Mouse (Mus musculus) hindbrain, embryonic 16.5 days (tissue): ENCODE results near the gene Gm45785. TPM values are rescaled to one million over a fixed set of nuclear protein-coding genes. Genes with fewer than 3 reads are reported as not detected.
"Not testable (repeated sequence)": the region's sequence is repeated elsewhere in the genome, so short reads cannot be mapped to it uniquely, and the experiment has no call there.

Experiments
- ATAC-seq: fragments of 200-750 bp; cut with Nextera tagmentation; 2 replicates; pipeline ENCODE4 v1.8.0; 2017; ENCODE audit warnings: moderate TSS enrichment, moderate library complexity
- H3K27ac ChIP-seq: fragments of 300-500 bp; sonication (generic); 2 replicates; pipeline ENCODE4 v1.5.1; 2014; ENCODE audit warnings: low read depth, mild to moderate bottlenecking, control low read depth, low read length, moderate library complexity
- H3K27me3 ChIP-seq: fragments of 300-500 bp; sonication (generic); replicated peaks from 2 replicates; pipeline ENCODE4 v1.6.1; 2014; ENCODE audit warnings: low read length; ENCODE audit not compliant: control insufficient read depth, insufficient read depth
- H3K36me3 ChIP-seq: fragments of 300-500 bp; sonication (generic); 2 replicates; pipeline ENCODE4 v1.6.1; 2014; ENCODE audit warnings: mild to moderate bottlenecking, low read length, moderate library complexity, mixed read lengths; ENCODE audit not compliant: control insufficient read depth, insufficient read depth
- H3K4me1 ChIP-seq: fragments of 300-500 bp; sonication (generic); 2 replicates; pipeline ENCODE4 v1.6.1; 2014; ENCODE audit warnings: low read depth, low read length; ENCODE audit not compliant: control insufficient read depth, insufficient read depth
- H3K4me2 ChIP-seq: fragments of 300-500 bp; sonication (generic); 2 replicates; pipeline ENCODE4 v1.6.1; 2014; ENCODE audit warnings: mild to moderate bottlenecking, low read length, control low read depth, moderate library complexity
- H3K4me3 ChIP-seq: fragments of 300-500 bp; sonication (generic); 2 replicates; pipeline ENCODE4 v1.5.1; 2014; ENCODE audit warnings: mild to moderate bottlenecking, low read length, control low read depth, moderate library complexity
- H3K9ac ChIP-seq: fragments of 300-500 bp; sonication (generic); 2 replicates; pipeline ENCODE4 v1.6.1; 2014; ENCODE audit warnings: low read depth, mild to moderate bottlenecking, control low read depth, low read length, moderate library complexity
- H3K9me3 ChIP-seq: fragments of 300-500 bp; sonication (generic); 2 replicates; pipeline ENCODE4 v1.6.1; 2014; ENCODE audit warnings: mild to moderate bottlenecking, low read length, moderate library complexity; ENCODE audit not compliant: control insufficient read depth
- WGBS: fragments of 180-500 bp; shearing (Covaris S2); extraction: QIAGEN DNeasy Blood & Tissue Kit; methylation state at CpG from one replicate; pipeline ENCODE4 v1.1.7; 2014; 5-methylcytosine and 5-hydroxymethylcytosine counted together
- polyA plus RNA-seq: library from polyadenylated mRNA; unstranded; fragments of >200 nt; fragmentation: Nextera tagmentation; extraction: Ambion mirVana; gene quantifications from 2 replicates; pipeline ENCODE4 v1.2.1, GENCODE M21; 2015

The Gm45785 gene
- polyA plus RNA-seq, 1 experiment from 2014 or later: not detected

- peaks cover 52% of the 10 kb centered on the region for H3K36me3 ChIP-seq
- not testable (repeated sequence) for H3K4me3 ChIP-seq, H3K9me3 ChIP-seq, H3K4me1 ChIP-seq, H3K27ac ChIP-seq, H3K4me2 ChIP-seq, H3K27me3 ChIP-seq, H3K9ac ChIP-seq, ATAC-seq
- 97% methylated on average over 16 of the region's 16 CpGs for WGBS
These were observed 34.5 kb upstream of the Gm45785 start for GRCm38 (mm10) chr7:140890636-140891035.

GRCm38 (mm10) chr7:140882469-140882803, 26.3 kb upstream of the Gm45785 start:
- H3K36me3 ChIP-seq: peaks cover 10% of the 10 kb centered on the region
- peak overlapping the region; percentile 99 for H3K4me3 ChIP-seq
- ATAC-seq: peak; percentile 74; the same call in 1 of the 2 replicates
- under 1% methylated on average over 12 of the region's 12 CpGs for WGBS
- H3K4me2 ChIP-seq: peak overlapping the region; percentile 79
- no peaks in the 10 kb centered on the region for H3K27me3 ChIP-seq
- peak overlapping the region; percentile 93 for H3K9ac ChIP-seq
- peak overlapping the region; percentile 74 for H3K27ac ChIP-seq
- peaks cover 13% of the 10 kb centered on the region for H3K4me1 ChIP-seq
- no peaks in the 10 kb centered on the region for H3K9me3 ChIP-seq

DNA sequence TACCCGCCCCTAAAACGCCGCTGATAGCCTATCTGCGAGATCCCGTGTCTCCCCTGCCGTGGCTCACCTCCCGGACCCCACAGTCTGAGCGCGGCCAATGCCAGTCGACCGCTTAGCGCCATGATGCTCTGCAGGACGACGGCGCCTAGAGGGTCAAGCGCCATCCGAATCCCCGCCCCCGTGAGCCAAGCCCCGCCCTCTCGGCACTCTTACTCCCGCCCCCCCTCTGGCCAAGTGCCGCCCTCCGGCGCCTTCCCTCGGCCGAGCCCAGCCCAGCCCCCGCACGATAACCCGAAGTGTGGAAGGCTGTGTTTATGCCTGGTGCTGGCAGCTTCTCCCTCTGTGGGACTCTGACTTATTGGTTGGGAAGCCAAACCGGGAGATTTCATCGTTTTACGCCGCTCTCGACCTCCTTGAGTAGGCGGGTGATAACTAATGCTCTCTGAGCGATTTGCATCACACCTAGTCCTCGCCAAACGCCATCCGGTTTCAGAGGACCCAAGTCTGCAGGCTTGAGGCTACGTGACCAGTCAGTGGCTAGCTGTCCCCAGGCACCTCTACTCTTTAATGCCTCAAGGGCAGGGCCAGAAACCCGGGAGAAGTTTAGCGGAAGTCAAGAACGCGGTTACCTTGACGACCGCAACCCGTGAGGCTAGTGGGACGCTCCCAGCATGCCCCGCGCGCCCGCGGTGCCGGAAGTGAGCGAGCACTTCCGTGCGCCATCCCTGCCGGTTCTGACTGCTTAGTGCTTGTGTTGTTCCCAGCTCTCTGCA, 25.8 kb upstream of the Gm45785 start, which contains the start of the genes Psmd13 and Sirt3:
Gene Psmd13 (plus strand): TSS at position 273 of the 773 bp plus-strand sequence.
Gene Sirt3 (minus strand): TSS at position 614 of the 773 bp plus-strand sequence.
- H3K27ac ChIP-seq: peak within 1 kb of the TSS; percentile 74
- H3K27me3 ChIP-seq: no peaks in the 10 kb centered on the region
- H3K4me3 ChIP-seq: peak within 1 kb of the TSS; percentile 99
- peak; percentile 96 for ATAC-seq
- H3K9ac ChIP-seq: peak within 1 kb of the TSS; percentile 93
- H3K36me3 ChIP-seq: peaks cover 8% of the 10 kb centered on the region; the same call in 1 of the 2 replicates
- peak within 1 kb of the TSS; percentile 79 for H3K4me2 ChIP-seq
- H3K9me3 ChIP-seq: no peaks in the 10 kb centered on the region
- under 1% methylated on average over 54 of the region's 59 CpGs for WGBS
- H3K4me1 ChIP-seq: peaks cover 13% of the 10 kb centered on the region

GRCm38 (mm10) chr7:140880865-140881515, 24.9 kb upstream of the Gm45785 start:
- no peaks in the 10 kb centered on the region for H3K27me3 ChIP-seq
- no peaks in the 10 kb centered on the region for H3K9me3 ChIP-seq
- H3K4me2 ChIP-seq: peak overlapping the region; percentile 79
- no peak for ATAC-seq
- peak overlapping the region; percentile 99 for H3K4me3 ChIP-seq
- H3K36me3 ChIP-seq: peaks cover 7% of the 10 kb centered on the region; the same call in 1 of the 2 replicates
- peak overlapping the region; percentile 74 for H3K27ac ChIP-seq
- peak overlapping the region; percentile 93 for H3K9ac ChIP-seq
- peaks cover 13% of the 10 kb centered on the region for H3K4me1 ChIP-seq
- 22% methylated on average over 8 of the region's 8 CpGs for WGBS

DNA sequence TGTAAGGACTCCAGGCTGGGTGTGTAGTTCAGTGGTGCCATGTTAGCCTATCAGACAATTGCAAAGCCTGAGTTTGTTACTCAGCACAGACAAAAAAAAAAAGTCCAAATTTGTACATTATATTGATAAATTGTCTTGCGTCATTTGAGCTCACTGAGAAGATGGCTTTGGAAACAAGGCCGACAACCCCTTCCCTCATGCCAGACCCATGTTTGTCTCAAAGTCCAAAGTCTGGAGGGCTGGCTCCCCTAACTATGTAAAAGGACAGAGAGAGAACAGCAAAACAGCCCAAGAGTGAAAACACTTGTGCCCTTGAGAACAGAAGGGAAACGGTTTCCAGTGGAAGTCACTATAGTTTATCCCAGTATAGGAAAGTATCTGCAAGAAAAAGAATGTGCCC, 24.3 kb upstream of the Gm45785 start:
- H3K27ac ChIP-seq: no peak overlapping the region
- no peaks in the 10 kb centered on the region for H3K9me3 ChIP-seq
- H3K9ac ChIP-seq: no peak overlapping the region
- peaks cover 8% of the 10 kb centered on the region; the same call in 1 of the 2 replicates for H3K36me3 ChIP-seq
- no peak overlapping the region for H3K4me3 ChIP-seq
- H3K4me1 ChIP-seq: peaks cover 13% of the 10 kb centered on the region
- no peak for ATAC-seq
- 91% methylated on average over 3 of the region's 3 CpGs for WGBS
- no peaks in the 10 kb centered on the region for H3K27me3 ChIP-seq
- H3K4me2 ChIP-seq: no peak overlapping the region; the same call in 1 of the 2 replicates

- H3K9me3 ChIP-seq: no peaks in the 10 kb centered on the region
- ATAC-seq: no peak
- H3K4me1 ChIP-seq: peaks cover 13% of the 10 kb centered on the region
- no peak overlapping the region for H3K9ac ChIP-seq
- H3K36me3 ChIP-seq: peaks cover 11% of the 10 kb centered on the region; the same call in 1 of the 2 replicates
- no peak overlapping the region for H3K4me3 ChIP-seq
- no peak overlapping the region for H3K4me2 ChIP-seq
- H3K27me3 ChIP-seq: no peaks in the 10 kb centered on the region
- 95% methylated on average over 7 of the region's 7 CpGs for WGBS
- H3K27ac ChIP-seq: no peak overlapping the region
These were observed 23.2 kb upstream of the Gm45785 start for GRCm38 (mm10) chr7:140879355-140879754.

GRCm38 (mm10) chr7:140877364-140877763, 21.2 kb upstream of the Gm45785 start:
- Histone ChIP-seq H3K9ac (no peak overlapping the region), H3K4me2 (no peak overlapping the region), H3K27ac (no peak overlapping the region), H3K36me3 (peaks cover 11% of the 10 kb centered on the region; the same call in 1 of the 2 replicates), H3K27me3 (no peaks in the 10 kb centered on the region), H3K4me1 (peaks cover 3% of the 10 kb centered on the region), H3K4me3 (no peak overlapping the region), H3K9me3 (no peaks in the 10 kb centered on the region)
- 93% methylated on average over 6 of the region's 6 CpGs for WGBS
- no peak for ATAC-seq

DNA sequence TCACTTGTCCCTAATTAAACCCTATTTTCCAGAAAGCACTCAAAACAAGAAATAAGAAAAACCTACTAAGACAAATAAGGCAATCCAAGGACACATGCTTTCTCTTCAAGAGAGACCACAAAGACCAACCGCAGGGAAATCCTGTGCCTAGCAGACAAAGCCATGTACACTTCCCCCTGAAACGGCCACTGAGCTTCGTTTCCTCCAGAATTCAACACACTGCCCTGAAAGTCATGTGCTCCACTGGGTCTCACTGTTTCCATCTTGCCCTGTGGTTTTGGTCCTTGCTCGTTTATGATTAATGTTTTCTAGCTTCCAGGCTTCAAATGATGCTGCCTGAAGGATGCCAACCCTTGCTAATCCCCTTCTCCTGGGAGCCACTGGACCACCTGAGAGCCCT, 18.1 kb upstream of the Gm45785 start:
- WGBS: 92% methylated on average over 4 of the region's 4 CpGs
- H3K27ac ChIP-seq: no peak overlapping the region
- no peaks in the 10 kb centered on the region for H3K9me3 ChIP-seq
- no peaks in the 10 kb centered on the region for H3K4me1 ChIP-seq
- no peak overlapping the region for H3K4me2 ChIP-seq
- peaks cover 13% of the 10 kb centered on the region for H3K36me3 ChIP-seq
- no peaks in the 10 kb centered on the region for H3K27me3 ChIP-seq
- no peak overlapping the region for H3K9ac ChIP-seq
- ATAC-seq: no peak
- no peak overlapping the region for H3K4me3 ChIP-seq

GRCm38 (mm10) chr7:140864761-140865160, 8.6 kb upstream of the Gm45785 start:
- H3K9ac ChIP-seq: no peak overlapping the region; the same call in 1 of the 2 replicates
- no peaks in the 10 kb centered on the region for H3K27me3 ChIP-seq
- H3K4me3 ChIP-seq: no peak overlapping the region
- peaks cover 40% of the 10 kb centered on the region for H3K36me3 ChIP-seq
- no peak overlapping the region for H3K27ac ChIP-seq
- no peak overlapping the region for H3K4me2 ChIP-seq
- H3K4me1 ChIP-seq: no peaks in the 10 kb centered on the region
- WGBS: 88% methylated on average over 12 of the region's 12 CpGs
- ATAC-seq: no peak; the same call in 1 of the 2 replicates
- H3K9me3 ChIP-seq: no peaks in the 10 kb centered on the region
